Mouse (Mus musculus) left cerebral cortex, adult 2 months (tissue): ENCODE data around the gene Cd248. TPM values are rescaled to one million over a fixed set of nuclear protein-coding genes. Genes with fewer than 3 reads are reported as not detected.
A peak's percentile ranks its signal among the peaks of the same experiment; 100 is the strongest.
"Not testable (repeated sequence)": the region's sequence is repeated elsewhere in the genome, so short reads cannot be mapped to it uniquely, and the experiment has no call there.

Source experiments
- DNase-seq, 2 experiments: peaks; one replicate each; pipeline ENCODE4 v3.0.0; 2021 to 2022; ENCODE audit warnings: low spot score in 2 of 2, mixed read lengths in 1 of 2; ENCODE audit errors: extremely low spot score in 1 of 2
- H3K27ac ChIP-seq: fragments of 200-600 bp; 2 replicates; pipeline ENCODE4 v1.8.1; 2022
- H3K4me3 ChIP-seq: fragments of 200-600 bp; 2 replicates; pipeline ENCODE4 v1.8.1; 2022
- CTCF ChIP-seq: fragments of 200-600 bp; IDR thresholded peaks from 2 replicates; pipeline ENCODE4 v1.8.1; 2022; ENCODE audit warnings: antibody characterized with exemption, mild to moderate bottlenecking, moderate library complexity
- intact Hi-C: fragments of 180-260 bp; cut with DNase I; formaldehyde crosslinking; loops from one replicate; pipeline ENCODE4 v1.15.1; 2025
- total RNA-seq, 2 experiments: library from RNA; stranded (reverse); gene quantifications; 2 replicates each; pipeline ENCODE4 v1.2.3; 2021

Gene Cd248
- total RNA-seq, 2 experiments from 2014 or later: 4.3 to 5.4 TPM

- peak in 1 of 2 experiments; percentile 71 for DNase-seq
- Histone ChIP-seq H3K4me3 (peak within 1 kb of the TSS; percentile 69), H3K27ac (peak within 1 kb of the TSS; percentile 100)
- no peak for TF ChIP-seq CTCF
- intact Hi-C loops: loop anchor here (2.0 kb wide), 1 partner anchor 35 kb away; the partner anchor contains the start of gene Rin1
Observed at GRCm38 (mm10) chr19:5085145-5085863, 17.4 kb downstream of the Cd248 start, which contains the start of gene Tmem151a. Gene Tmem151a (minus strand): TSS chr19:5085531.

- peak; percentile 48 for TF ChIP-seq CTCF
- H3K27ac ChIP-seq, H3K4me3 ChIP-seq, DNase-seq, intact Hi-C loops: not testable (repeated sequence)
Observed at GRCm38 (mm10) chr19:5086533-5086932, 18.7 kb downstream of the Cd248 start.

- intact Hi-C loops: loop anchor here (2.0 kb wide), 1 partner anchor 53 kb away; no protein-coding TSS in a partner anchor
- Histone ChIP-seq H3K4me3 (peak within 1 kb of the TSS; percentile 69), H3K27ac (peak within 1 kb of the TSS; percentile 90)
- peak; percentile 87 to 93 for DNase-seq
- TF ChIP-seq CTCF: peak; percentile 50
Observed at GRCm38 (mm10) chr19:5087884-5088728, 20.2 kb downstream of the Cd248 start, which contains the start of gene Yif1a. Gene Yif1a (plus strand): TSS chr19:5088538.

GRCm38 (mm10) chr19:5089324-5089723 lies 21.4 kb downstream of the Cd248 start:
- intact Hi-C loops: loop anchor here (2.0 kb wide), 1 partner anchor 51 kb away; no protein-coding TSS in a partner anchor
- no peak for TF ChIP-seq CTCF
- peak overlapping the region; percentile 69 for H3K4me3 ChIP-seq
- no peak for DNase-seq
- H3K27ac ChIP-seq: no peak overlapping the region

DNA sequence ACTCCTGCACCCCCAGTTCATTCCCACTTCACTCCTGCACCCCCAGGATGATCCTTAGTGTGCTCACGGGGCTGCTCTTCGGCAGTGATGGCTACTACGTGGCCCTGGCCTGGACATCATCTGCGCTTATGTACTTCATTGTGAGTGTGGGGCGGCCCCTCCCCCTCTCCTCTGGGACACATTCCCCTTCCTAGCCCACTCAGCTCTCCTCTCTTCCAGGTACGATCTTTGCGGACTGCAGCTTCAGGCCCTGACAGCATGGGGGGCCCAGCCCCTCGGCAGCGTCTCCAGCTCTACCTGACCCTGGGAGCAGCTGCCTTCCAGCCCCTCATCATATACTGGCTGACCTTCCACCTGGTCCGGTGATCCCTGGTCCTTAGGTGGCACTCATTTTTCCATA lies 24.2 kb downstream of the Cd248 start:
- Histone ChIP-seq H3K4me3 (no peak overlapping the region), H3K27ac (no peak overlapping the region)
- no peak for TF ChIP-seq CTCF
- intact Hi-C loops: no loop called here
- peak in 1 of 2 experiments; percentile 15 for DNase-seq

DNA sequence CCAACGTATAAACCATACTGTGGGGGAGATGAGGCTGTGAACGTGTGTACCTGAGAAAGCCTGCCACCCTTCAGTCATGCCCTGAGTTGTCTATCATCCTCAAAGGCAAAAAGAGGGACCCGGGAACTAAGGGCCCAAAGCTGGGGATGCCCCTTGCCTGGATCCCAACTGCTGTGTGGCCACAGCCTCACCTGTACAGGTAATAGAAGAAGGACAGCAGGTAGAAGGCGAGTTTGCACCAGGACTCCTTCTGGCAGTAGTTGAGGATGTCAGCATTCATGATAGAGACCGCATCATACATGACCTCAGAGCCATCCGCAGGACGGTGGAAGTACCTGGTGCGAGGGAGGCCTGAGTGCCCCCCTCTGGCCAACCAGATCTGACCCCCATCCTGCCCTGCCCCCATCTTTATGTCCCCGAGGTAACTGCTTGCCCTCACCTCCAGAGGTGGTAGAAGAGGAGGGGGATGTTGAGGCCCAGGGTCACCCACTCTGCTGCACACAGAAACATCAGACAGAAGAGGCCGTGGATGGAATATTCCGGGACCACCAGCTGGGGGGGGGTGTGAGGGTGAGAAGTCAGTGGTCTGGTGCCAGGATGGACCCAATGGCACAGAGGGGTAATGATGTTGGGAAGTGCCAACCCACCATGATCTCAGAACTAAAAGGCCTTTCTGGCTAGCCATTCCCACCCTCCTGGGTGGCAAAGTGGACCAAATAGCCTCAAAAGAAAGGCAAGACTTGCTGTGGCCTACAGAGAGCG lies 25.8 kb downstream of the Cd248 start:
- intact Hi-C loops: loop anchor here (1.0 kb wide), 1 partner anchor 58 kb away; no protein-coding TSS in a partner anchor
- TF ChIP-seq CTCF: no peak
- Histone ChIP-seq H3K27ac (peak overlapping the region; percentile 78), H3K4me3 (no peak overlapping the region)
- no peak for DNase-seq

DNA sequence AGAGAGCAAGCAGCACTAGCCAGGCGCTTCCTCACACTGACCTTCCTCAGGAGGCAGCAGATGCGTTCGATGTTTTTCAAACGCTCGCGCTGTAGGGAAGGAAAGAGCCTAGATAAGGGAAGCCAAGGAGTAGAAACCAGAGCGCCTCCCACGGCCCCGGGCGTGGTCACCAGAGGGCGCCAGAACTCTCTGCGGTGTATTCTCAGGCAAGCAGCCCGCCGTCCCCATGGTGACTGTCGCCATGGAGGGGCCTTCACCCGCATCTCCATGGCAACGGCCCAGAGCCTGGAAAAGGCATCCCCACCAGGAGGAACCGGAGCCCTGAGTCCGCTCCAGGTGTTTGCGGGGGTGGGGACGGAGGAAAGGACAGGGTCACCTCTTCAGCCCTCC lies 26.4 kb downstream of the Cd248 start:
- intact Hi-C loops: loop anchor here (1.0 kb wide), 1 partner anchor 57 kb away; no protein-coding TSS in a partner anchor
- DNase-seq: peak; percentile 97 to 98
- peak; percentile 95 for TF ChIP-seq CTCF
- Histone ChIP-seq H3K27ac (peak overlapping the region; percentile 95), H3K4me3 (peak overlapping the region; percentile 76)

DNA sequence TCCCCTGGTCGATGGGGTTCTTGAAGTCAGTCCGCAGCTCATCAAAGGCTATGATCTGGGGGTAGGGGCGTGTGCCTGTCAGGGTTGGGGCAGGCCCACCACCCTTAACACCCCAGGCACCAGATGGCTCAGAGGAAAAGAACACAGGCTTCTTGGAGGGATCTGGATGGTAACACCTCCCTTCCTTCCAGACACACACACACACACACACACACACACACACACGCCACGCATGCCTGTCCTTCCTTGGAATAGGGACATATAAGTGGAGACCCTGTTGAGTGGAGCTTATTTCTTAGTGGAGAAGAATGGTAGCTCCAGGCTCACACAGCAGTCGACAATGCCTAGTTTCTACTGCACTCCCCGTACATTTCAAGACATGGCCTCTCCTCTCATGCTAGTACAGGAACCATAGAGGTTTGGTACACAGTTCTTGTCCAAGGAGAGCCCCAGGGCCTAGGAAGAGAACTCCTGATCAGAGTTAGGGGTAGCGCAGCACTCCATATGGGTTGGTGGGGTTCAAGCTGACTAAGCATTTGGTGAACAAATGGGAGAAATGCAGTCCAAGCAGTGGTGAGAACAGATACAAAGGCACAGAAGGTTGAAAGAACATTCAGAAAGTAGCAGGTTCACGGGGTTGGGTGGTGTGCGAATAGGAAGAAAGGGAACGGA lies 27.0 kb downstream of the Cd248 start:
- peak overlapping the region; percentile 76 for H3K4me3 ChIP-seq
- peak in 1 of 2 experiments; percentile 28 for DNase-seq
- intact Hi-C loops: loop anchor here (1.0 kb wide), 1 partner anchor 56 kb away; no protein-coding TSS in a partner anchor
- H3K27ac ChIP-seq: peak overlapping the region; percentile 95
- TF ChIP-seq CTCF: no peak

GRCm38 (mm10) chr19:5095887-5096474 lies 28.1 kb downstream of the Cd248 start:
- DNase-seq: peak in 1 of 2 experiments; percentile 13
- TF ChIP-seq CTCF: no peak
- intact Hi-C loops: no loop called here
- peak overlapping the region; percentile 76 for H3K4me3 ChIP-seq
- H3K27ac ChIP-seq: peak overlapping the region; percentile 95
